Mouse (Mus musculus) olfactory bulb, adult 2 months (tissue): ENCODE measurements around the gene Immt. TPM values are rescaled to one million over a fixed set of nuclear protein-coding genes. Genes with fewer than 3 reads are reported as not detected.
"Not testable (repeated sequence)": the region's sequence is repeated elsewhere in the genome, so short reads cannot be mapped to it uniquely, and the experiment has no call there.

Source experiments
- H3K27ac ChIP-seq: fragments of 200-500 bp; 2 replicates; pipeline ENCODE4 v1.5.1; 2012; ENCODE audit warnings: low read depth, low read length; ENCODE audit not compliant: insufficient read depth
- H3K4me1 ChIP-seq: fragments of 200-500 bp; 2 replicates; pipeline ENCODE4 v1.6.1; 2012; ENCODE audit warnings: low read length; ENCODE audit not compliant: control insufficient read depth, insufficient read depth
- H3K4me3 ChIP-seq: fragments of 200-500 bp; 2 replicates; pipeline ENCODE4 v1.5.1; 2012; ENCODE audit warnings: mild to moderate bottlenecking, low read depth, low read length, moderate library complexity; ENCODE audit not compliant: insufficient read depth
- CTCF ChIP-seq: fragments of 200-500 bp; IDR thresholded peaks from 2 replicates; pipeline ENCODE4 v1.5.1; 2012; ENCODE audit warnings: low read depth, mild to moderate bottlenecking, low read length, moderate library complexity; ENCODE audit not compliant: insufficient read depth
- POLR2A ChIP-seq: fragments of 200-500 bp; IDR thresholded peaks from 2 replicates; pipeline ENCODE4 v1.6.1; 2012; ENCODE audit warnings: mild to moderate bottlenecking, low read depth, low read length, moderate library complexity; ENCODE audit not compliant: insufficient read depth
- WGBS: fragments of 180-500 bp; shearing (Covaris S2); methylation state at CpG from one replicate; pipeline ENCODE4 v1.1.7; 2018; 5-methylcytosine and 5-hydroxymethylcytosine counted together
- polyA plus RNA-seq: library from polyadenylated mRNA; stranded (reverse); fragments of >200 nt; gene quantifications from 2 replicates; pipeline ENCODE4 v1.2.4, GENCODE M21; 2012; ENCODE audit warnings: low replicate concordance; ENCODE audit not compliant: missing spikeins, insufficient read depth, insufficient read length

Gene Immt
- polyA plus RNA-seq, 1 experiment: not detected

DNA sequence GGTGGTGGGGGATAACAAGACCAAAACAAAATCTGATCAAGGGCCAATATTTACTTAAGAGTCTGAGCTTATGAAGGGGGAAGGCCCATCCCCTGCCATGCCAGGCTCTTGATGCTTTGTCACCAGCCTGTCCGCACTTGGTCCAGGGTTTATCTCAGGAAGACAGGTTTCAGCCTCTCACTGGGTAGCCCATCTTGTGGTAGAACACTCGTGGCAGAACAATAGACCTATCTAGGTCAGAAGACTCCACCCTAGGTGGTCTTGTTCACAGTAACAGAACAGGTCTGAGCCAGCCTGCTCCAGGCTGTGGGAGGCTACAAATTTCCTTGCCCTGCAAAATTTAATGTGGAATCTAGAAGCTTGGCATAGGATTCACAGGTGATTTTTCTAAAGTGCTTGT, 5.7 kb downstream of the Immt start:
- no peak for TF ChIP-seq POLR2A
- 61% methylated on average over 2 of the region's 2 CpGs for WGBS
- no peaks in the 10 kb centered on the region; the same call in 1 of the 2 replicates for H3K4me1 ChIP-seq
- H3K4me3 ChIP-seq: no peak overlapping the region
- no peak overlapping the region for H3K27ac ChIP-seq

DNA sequence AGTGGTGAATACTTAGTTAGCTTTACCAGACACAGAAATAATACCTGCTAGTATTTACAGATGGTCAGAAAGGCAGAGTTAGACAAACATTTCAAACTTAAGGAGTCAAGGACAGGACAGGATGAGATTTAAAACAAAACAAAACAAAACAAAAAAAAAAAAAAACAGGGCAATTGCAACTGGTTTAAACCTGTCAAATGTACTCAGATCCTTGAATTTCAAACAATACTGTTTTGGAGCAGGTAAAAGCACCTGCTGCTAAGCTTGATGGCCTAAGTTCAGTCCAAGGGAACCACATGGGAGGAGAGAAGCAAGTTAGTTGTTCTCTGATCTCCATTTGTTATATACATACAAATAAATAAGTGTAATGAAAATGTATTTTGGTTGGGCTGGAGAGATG, 8.7 kb downstream of the Immt start:
- Histone ChIP-seq H3K4me1 (no peaks in the 10 kb centered on the region; the same call in 1 of the 2 replicates), H3K27ac (no peak overlapping the region), H3K4me3 (no peak overlapping the region)
- no peak for TF ChIP-seq CTCF
- TF ChIP-seq POLR2A: no peak

DNA sequence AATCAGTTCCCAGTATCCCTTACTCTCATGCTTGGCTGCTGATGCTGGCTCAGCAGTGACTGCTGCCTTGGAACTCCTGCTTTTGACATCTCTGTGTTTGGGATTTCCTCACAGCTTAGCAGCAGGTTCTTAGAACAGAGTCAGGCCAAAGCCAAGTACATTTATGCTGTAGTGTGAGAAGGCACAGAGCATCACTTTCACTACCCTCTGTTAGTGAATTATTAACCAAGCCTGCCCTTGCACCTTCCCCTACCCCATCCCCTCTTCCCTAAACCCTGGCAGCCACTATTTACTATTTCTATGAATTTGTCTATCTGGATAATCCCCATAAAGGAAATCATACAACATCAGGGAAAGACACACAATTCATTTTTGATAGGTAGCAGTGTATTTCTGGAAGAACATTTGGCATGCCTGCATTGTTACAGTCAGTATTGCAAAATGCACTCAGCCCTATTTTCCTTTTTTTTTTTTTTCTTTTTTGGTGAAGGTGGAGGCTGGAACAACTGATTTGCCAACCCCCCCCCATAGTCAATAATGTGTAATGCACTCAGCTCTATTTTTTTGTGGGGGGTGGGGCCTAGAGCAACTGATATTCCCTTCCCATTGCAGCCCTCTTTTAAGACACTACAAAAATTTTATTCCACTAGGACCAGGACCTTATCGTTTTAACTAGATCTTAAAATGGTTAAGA, 9.6 kb downstream of the Immt start:
- no peak overlapping the region for H3K4me3 ChIP-seq
- no peak overlapping the region for H3K27ac ChIP-seq
- no peak for TF ChIP-seq CTCF
- TF ChIP-seq POLR2A: no peak
- WGBS: 95% methylated on average over 1 of the region's 1 CpGs
- no peaks in the 10 kb centered on the region; the same call in 1 of the 2 replicates for H3K4me1 ChIP-seq

DNA sequence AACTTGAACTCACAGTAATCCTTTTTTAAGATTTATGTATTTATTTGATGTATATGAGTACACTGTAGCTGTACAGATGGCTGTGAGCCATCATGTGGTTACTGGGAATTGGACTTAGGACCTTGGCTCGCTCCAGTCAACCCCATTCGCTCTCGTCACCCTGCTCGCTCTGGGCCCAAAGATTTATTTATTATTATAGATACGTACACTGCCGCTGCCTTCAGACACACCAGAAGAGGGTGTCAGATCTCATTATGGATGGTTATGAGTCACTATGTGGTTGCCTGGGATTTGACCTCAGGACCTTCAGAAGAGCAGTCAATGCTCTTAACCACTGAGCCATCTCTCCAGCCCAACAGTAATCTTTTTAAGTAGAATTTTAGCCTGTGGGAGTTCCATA, 15.8 kb downstream of the Immt start:
- not testable (repeated sequence) for H3K4me3 ChIP-seq, H3K27ac ChIP-seq, H3K4me1 ChIP-seq
- 97% methylated on average over 6 of the region's 6 CpGs for WGBS

DNA sequence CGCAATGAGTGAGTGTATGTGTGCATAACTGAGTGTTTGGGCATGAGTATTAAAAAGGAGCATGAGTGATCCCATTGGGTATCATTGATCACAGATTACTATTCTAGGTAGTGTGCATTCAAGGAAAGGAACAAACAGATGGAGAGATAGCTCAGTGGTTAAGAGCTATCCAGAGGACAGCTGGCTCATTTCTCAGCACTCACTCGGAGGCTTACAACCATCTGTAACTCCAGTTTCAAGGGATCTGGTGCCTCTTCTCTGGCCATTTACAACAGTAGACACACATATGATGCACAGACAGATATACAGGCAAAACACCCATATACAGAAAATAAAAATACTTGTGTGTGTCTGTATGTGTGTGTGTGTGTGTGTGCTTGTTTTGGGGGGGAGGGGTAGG, 36.6 kb downstream of the Immt start:
- no peak for TF ChIP-seq POLR2A
- no peak for TF ChIP-seq CTCF
- no peaks in the 10 kb centered on the region for H3K4me1 ChIP-seq
- 93% methylated on average over 2 of the region's 2 CpGs for WGBS
- H3K27ac ChIP-seq: no peak overlapping the region
- no peak overlapping the region for H3K4me3 ChIP-seq

DNA sequence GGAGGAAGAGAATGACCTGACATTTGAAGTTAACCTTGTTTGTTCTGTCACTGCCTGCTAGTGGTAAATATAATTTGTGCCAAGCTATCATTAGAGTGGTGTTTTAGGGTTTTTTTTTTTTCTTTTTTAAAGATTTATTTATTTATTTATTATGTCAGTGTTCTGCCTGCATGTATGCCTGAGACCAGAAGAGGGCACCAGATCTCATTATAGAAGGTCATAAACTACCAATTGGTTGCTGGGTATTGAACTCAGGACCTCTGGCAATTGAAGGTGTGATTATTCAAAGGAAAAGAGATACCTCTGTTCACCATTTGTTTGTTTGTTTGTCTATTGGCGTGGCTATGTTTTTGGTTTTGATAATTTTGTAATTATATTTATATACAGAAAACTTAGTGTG, 37.7 kb downstream of the Immt start:
- H3K27ac ChIP-seq: no peak overlapping the region
- H3K4me1 ChIP-seq: no peaks in the 10 kb centered on the region
- H3K4me3 ChIP-seq: no peak overlapping the region
- 100% methylated on average over 1 of the region's 1 CpGs for WGBS
- TF ChIP-seq POLR2A: no peak
- TF ChIP-seq CTCF: no peak

DNA sequence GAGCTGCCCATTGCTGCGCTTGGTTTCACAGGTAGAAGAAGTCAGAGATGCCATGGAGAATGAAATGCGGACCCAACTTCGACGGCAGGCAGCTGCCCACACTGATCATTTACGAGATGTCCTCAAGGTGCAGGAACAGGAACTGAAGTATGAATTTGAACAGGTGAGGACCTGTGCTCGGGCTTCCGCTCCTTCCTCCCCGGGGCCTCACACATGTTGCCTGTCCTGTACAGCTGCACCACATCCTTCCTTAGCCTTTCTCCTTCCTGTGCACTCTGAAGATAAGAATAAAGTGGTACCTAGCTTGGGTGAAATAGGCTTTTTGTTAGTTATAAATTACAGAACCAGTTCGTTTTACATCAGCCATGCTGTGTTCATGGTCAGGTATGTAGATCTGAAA, 40.3 kb downstream of the Immt start:
- TF ChIP-seq CTCF (no peak), POLR2A (no peak)
- no peak overlapping the region for H3K4me3 ChIP-seq

DNA sequence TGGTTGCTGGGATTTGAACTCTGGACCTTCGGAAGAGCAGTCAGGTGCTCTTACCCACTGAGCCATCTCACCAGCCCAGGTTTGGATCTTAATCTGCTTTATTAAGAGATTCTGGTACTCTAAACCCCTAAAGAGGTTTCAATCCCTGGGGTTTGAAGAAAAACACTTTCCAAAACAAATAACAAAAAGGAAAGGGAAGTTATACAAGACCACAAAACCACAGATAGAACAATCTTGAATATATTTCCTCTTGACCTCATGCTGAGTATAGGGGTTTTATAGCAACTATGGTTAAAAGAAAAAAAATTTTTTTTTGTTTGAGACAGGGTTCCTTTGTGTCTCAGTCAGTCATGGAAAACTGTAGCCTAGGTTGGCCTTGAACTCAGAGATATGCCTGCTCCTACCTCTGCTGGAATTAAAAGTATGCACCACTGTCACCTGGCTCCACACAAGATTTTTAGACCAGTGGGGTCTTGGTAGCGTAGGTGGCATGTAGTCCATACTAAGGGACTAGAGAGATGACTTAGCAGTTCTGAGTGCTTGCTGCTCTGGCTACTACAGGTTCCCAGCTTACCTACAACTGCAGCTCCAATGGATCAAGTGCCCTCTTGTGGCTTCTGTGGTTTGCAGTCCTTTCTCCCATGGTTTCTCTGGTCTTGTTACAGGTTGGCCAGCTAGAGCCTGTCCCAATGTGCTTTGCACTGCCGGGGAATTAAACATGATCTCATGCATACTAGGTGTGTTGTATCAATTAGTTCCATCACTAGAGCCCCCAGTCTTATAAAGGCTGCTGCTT, 47.0 kb downstream of the Immt start:
- Histone ChIP-seq H3K4me3 (no peak overlapping the region), H3K4me1 (no peaks in the 10 kb centered on the region), H3K27ac (no peak overlapping the region)
- WGBS: 92% methylated on average over 3 of the region's 3 CpGs
- TF ChIP-seq CTCF: no peak
- TF ChIP-seq POLR2A: no peak

More for the DNA sequence above, 40.3 kb downstream of the Immt start:
- Histone ChIP-seq H3K4me1 (no peaks in the 10 kb centered on the region), H3K27ac (no peak overlapping the region)
- 99% methylated on average over 9 of the region's 9 CpGs for WGBS

DNA sequence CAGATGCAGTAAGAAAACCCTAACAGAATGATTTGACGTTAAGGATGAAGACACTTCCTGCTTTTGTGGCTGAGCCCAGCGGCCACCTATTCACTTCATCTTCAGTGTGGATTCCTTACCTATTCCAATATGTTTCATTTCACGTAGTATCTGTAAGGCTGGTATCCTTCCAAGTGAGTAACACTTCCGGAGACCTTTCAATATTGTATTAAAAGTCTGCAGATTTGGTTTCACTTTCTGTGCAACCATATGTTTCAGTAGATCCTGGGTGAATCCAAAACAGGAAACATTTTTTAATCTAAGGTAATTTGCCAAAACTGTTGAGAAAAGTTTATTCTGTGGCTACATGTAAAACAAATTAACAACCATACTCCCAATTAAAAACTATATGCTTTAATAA, 62.1 kb downstream of the Immt start:
- TF ChIP-seq CTCF (no peak), POLR2A (no peak)

More for the DNA sequence above, 62.1 kb downstream of the Immt start:
- Histone ChIP-seq H3K4me1 (no peaks in the 10 kb centered on the region), H3K4me3 (no peak overlapping the region), H3K27ac (no peak overlapping the region)
- WGBS: 87% methylated on average over 4 of the region's 4 CpGs
